Mouse (Mus musculus) MEL (cell line): ENCODE measurements at regions not wholly inside any gene's neighbourhood (a gene's known extent, or its start where the extent isn't known, plus 50 kb on each side); places are given as distances from the start of the nearest gene placed in this dataset.

ENCODE experiments used
- DNase-seq: peaks from one replicate; pipeline ENCODE4 v3.0.0; 2011; ENCODE audit warnings: low read depth, low spot score
- H3K27ac ChIP-seq: 2 replicates; pipeline ENCODE4 v1.5.1; 2012; ENCODE audit warnings: low read depth, mild to moderate bottlenecking, control low read depth, low read length, moderate library complexity; ENCODE audit not compliant: control insufficient read depth
- H3K27me3 ChIP-seq, 2 experiments: fragments of 150-350 bp in 1 of 2; sonication (generic) in 1 of 2; 2 replicates each; pipeline ENCODE4 v1.6.1; 2012; ENCODE audit warnings: low read length in 2 of 2, mild to moderate bottlenecking in 2 of 2, improper control_type of control experiment in 1 of 2, moderate library complexity in 1 of 2; ENCODE audit not compliant: insufficient read depth in 2 of 2, control insufficient read depth in 1 of 2
- H3K36me3 ChIP-seq, 2 experiments: 2 replicates each; pipeline ENCODE4 v1.6.1; 2012 to 2014; ENCODE audit warnings: low read length in 2 of 2, improper control_type of control experiment in 1 of 2, inconsistent platforms in 1 of 2, mild to moderate bottlenecking in 1 of 2; ENCODE audit not compliant: insufficient read depth in 2 of 2, control insufficient read depth in 1 of 2
- H3K4me1 ChIP-seq, 2 experiments: fragments of 150-350 bp in 1 of 2; sonication (generic) in 1 of 2; 2 replicates each; pipeline ENCODE4 v1.6.1; 2012; ENCODE audit warnings: low read length in 2 of 2, improper control_type of control experiment in 1 of 2, mild to moderate bottlenecking in 1 of 2; ENCODE audit not compliant: insufficient read depth in 2 of 2, control insufficient read depth in 1 of 2
- H3K4me3 ChIP-seq, 2 experiments: fragments of 150-350 bp in 1 of 2; sonication (generic) in 1 of 2; 2 replicates each; pipeline ENCODE4 v1.5.1; 2012; ENCODE audit warnings: low read depth in 2 of 2, low read length in 2 of 2, mild to moderate bottlenecking in 2 of 2, moderate library complexity in 2 of 2, control low read depth in 1 of 2, improper control_type of control experiment in 1 of 2; ENCODE audit not compliant: control insufficient read depth in 1 of 2, insufficient read depth in 1 of 2
- H3K79me2 ChIP-seq: 2 replicates; pipeline ENCODE4 v1.6.1; 2012; ENCODE audit warnings: mild to moderate bottlenecking, low read length, moderate library complexity; ENCODE audit not compliant: control insufficient read depth, poor library complexity, insufficient read depth
- H3K9ac ChIP-seq: 2 replicates; pipeline ENCODE4 v1.6.1; 2012; ENCODE audit warnings: low read depth, mild to moderate bottlenecking, control low read depth, low read length, moderate library complexity; ENCODE audit not compliant: control insufficient read depth, poor library complexity, severe bottlenecking
- H3K9me3 ChIP-seq: fragments of 150-350 bp; sonication (generic); replicated peaks from 2 replicates; pipeline ENCODE4 v1.6.1; 2012; ENCODE audit warnings: mild to moderate bottlenecking, low read length, improper control_type of control experiment, moderate library complexity; ENCODE audit not compliant: insufficient read depth
- BHLHE40 ChIP-seq: IDR thresholded peaks from 2 replicates; pipeline ENCODE4 v1.6.1; 2012; ENCODE audit warnings: low read depth, mild to moderate bottlenecking, inconsistent platforms, low read length, improper control_type of control experiment, borderline replicate concordance
- CHD1 ChIP-seq: IDR thresholded peaks from 2 replicates; pipeline ENCODE4 v1.6.1; 2012; ENCODE audit warnings: low read depth, mild to moderate bottlenecking, inconsistent platforms, low read length, improper control_type of control experiment
- CHD2 ChIP-seq: IDR thresholded peaks from 2 replicates; pipeline ENCODE4 v1.6.1; 2011; ENCODE audit warnings: low read length, improper control_type of control experiment
- CTCF ChIP-seq, 3 experiments: IDR thresholded peaks in 2 of 3; conservative IDR thresholded peaks in 1 of 3; 2 replicates each; pipeline ENCODE4 v1.5.1; 2011 to 2012; ENCODE audit warnings: low read length in 3 of 3, low read depth in 2 of 3, mild to moderate bottlenecking in 2 of 3, improper control_type of control experiment in 1 of 3, inconsistent platforms in 1 of 3, mixed read lengths in 1 of 3, moderate library complexity in 1 of 3; ENCODE audit not compliant: control insufficient read depth in 1 of 3, insufficient read depth in 1 of 3, poor library complexity in 1 of 3, severe bottlenecking in 1 of 3
- ETS1 ChIP-seq: IDR thresholded peaks from 2 replicates; pipeline ENCODE4 v1.6.1; 2012; ENCODE audit warnings: low read depth, mild to moderate bottlenecking, inconsistent platforms, low read length, improper control_type of control experiment, moderate library complexity
- HCFC1 ChIP-seq: IDR thresholded peaks from 2 replicates; pipeline ENCODE4 v1.6.1; 2012; ENCODE audit warnings: low read depth, mild to moderate bottlenecking, inconsistent platforms, low read length, improper control_type of control experiment, moderate library complexity
- MAX ChIP-seq: IDR thresholded peaks from 2 replicates; pipeline ENCODE4 v1.6.1; 2011; ENCODE audit warnings: low read length, improper control_type of control experiment
- MAZ ChIP-seq: IDR thresholded peaks from 2 replicates; pipeline ENCODE4 v1.6.1; 2012; ENCODE audit warnings: low read depth, mild to moderate bottlenecking, inconsistent platforms, low read length, improper control_type of control experiment
- NELFE ChIP-seq: IDR thresholded peaks from 2 replicates; pipeline ENCODE4 v1.6.1; 2011; ENCODE audit warnings: low read depth, low read length, improper control_type of control experiment
- NRF1 ChIP-seq: IDR thresholded peaks from 2 replicates; pipeline ENCODE4 v1.6.1; 2014; ENCODE audit warnings: low read depth, mild to moderate bottlenecking, inconsistent platforms, low read length, improper control_type of control experiment, moderate library complexity; ENCODE audit not compliant: poor library complexity, insufficient read depth, severe bottlenecking
- POLR2A ChIP-seq, 2 experiments: IDR thresholded peaks; 2 replicates each; pipeline ENCODE4 v1.6.1; 2011 to 2012; ENCODE audit warnings: low read length in 2 of 2, mild to moderate bottlenecking in 2 of 2, control low read depth in 1 of 2, improper control_type of control experiment in 1 of 2, low read depth in 1 of 2, moderate library complexity in 1 of 2; ENCODE audit not compliant: control insufficient read depth in 1 of 2, insufficient read depth in 1 of 2, poor library complexity in 1 of 2
- RAD21 ChIP-seq: IDR thresholded peaks from 2 replicates; pipeline ENCODE4 v1.6.1; 2011; ENCODE audit warnings: mild to moderate bottlenecking, low read depth, low read length, improper control_type of control experiment
- RCOR1 ChIP-seq: IDR thresholded peaks from 2 replicates; pipeline ENCODE4 v1.6.1; 2012; ENCODE audit warnings: low read depth, mild to moderate bottlenecking, inconsistent platforms, low read length, improper control_type of control experiment
- TAL1 ChIP-seq: IDR thresholded peaks from 2 replicates; pipeline ENCODE4 v1.6.1; 2012; ENCODE audit warnings: mild to moderate bottlenecking, inconsistent platforms, low read length, moderate library complexity, mixed read lengths
- TCF12 ChIP-seq: IDR thresholded peaks from 2 replicates; pipeline ENCODE4 v1.6.1; 2014; ENCODE audit warnings: low read depth, mild to moderate bottlenecking, inconsistent platforms, low read length, improper control_type of control experiment, moderate library complexity
- UBTF ChIP-seq: IDR thresholded peaks from 2 replicates; pipeline ENCODE4 v1.6.1; 2012; ENCODE audit warnings: low read depth, mild to moderate bottlenecking, inconsistent platforms, low read length, improper control_type of control experiment, moderate library complexity, borderline replicate concordance; ENCODE audit not compliant: insufficient read depth
- ZKSCAN1 ChIP-seq: IDR thresholded peaks from 2 replicates; pipeline ENCODE4 v1.6.1; 2012; ENCODE audit warnings: low read depth, mild to moderate bottlenecking, inconsistent platforms, low read length, improper control_type of control experiment, moderate library complexity

- H3K27ac ChIP-seq = no peak overlapping the region
- no peak overlapping the region for H3K4me3 ChIP-seq
- TF ChIP-seq CHD1 (no peak), TAL1 (no peak), TCF12 (no peak), CHD2 (no peak), NRF1 (no peak), CTCF (IDR thresholded peaks at IDR 0.05 in 2 of 3, conservative IDR thresholded peaks at IDR 0.05 in 1 of 3; ENCODE audit: control insufficient read depth in 1 of 3, insufficient read depth in 1 of 3, low read depth in 2 of 3, low read length in 3 of 3, poor library complexity in 1 of 3, severe bottlenecking in 1 of 3) (no peak), HCFC1 (no peak), NELFE (no peak), RCOR1 (no peak), ETS1 (no peak), MAX (no peak)
- TF ChIP-seq, all 39 proteins: peak for 0
- Histone ChIP-seq H3K27me3 (peaks cover 0 to 5% of the 10 kb centered on the region in 2 experiments; a peak in 2 of 4 replicates), H3K36me3 (no peaks in the 10 kb centered on the region), H3K9me3 (no peaks in the 10 kb centered on the region), H3K9ac (no peak overlapping the region), H3K79me2 (no peaks in the 10 kb centered on the region), H3K4me1 (no peaks in the 10 kb centered on the region)
- no peak for DNase-seq
Observed at GRCm38 (mm10) chr8:11065990-11066389, 57.7 kb upstream of the Irs2 start.

GRCm38 (mm10) chr8:11065303-11065702, 57.0 kb upstream of the Irs2 start:
- Histone ChIP-seq H3K4me3 (no peak overlapping the region), H3K4me1 (no peaks in the 10 kb centered on the region), H3K27ac (no peak overlapping the region), H3K9me3 (no peaks in the 10 kb centered on the region), H3K9ac (no peak overlapping the region), H3K27me3 (peaks cover 0 to 5% of the 10 kb centered on the region in 2 experiments; a peak in 2 of 4 replicates), H3K79me2 (no peaks in the 10 kb centered on the region), H3K36me3 (no peaks in the 10 kb centered on the region)
- TF ChIP-seq HCFC1 (no peak), RCOR1 (no peak), MAZ (no peak), CTCF (IDR thresholded peaks at IDR 0.05 in 2 of 3, conservative IDR thresholded peaks at IDR 0.05 in 1 of 3; ENCODE audit: control insufficient read depth in 1 of 3, insufficient read depth in 1 of 3, low read depth in 2 of 3, low read length in 3 of 3, poor library complexity in 1 of 3, severe bottlenecking in 1 of 3) (no peak), UBTF (no peak), POLR2A (IDR thresholded peaks at IDR 0.05; ENCODE audit: control insufficient read depth in 1 of 2, insufficient read depth in 1 of 2, low read depth in 1 of 2, low read length in 2 of 2, poor library complexity in 1 of 2) (no peak)
- no peak for DNase-seq

DNA sequence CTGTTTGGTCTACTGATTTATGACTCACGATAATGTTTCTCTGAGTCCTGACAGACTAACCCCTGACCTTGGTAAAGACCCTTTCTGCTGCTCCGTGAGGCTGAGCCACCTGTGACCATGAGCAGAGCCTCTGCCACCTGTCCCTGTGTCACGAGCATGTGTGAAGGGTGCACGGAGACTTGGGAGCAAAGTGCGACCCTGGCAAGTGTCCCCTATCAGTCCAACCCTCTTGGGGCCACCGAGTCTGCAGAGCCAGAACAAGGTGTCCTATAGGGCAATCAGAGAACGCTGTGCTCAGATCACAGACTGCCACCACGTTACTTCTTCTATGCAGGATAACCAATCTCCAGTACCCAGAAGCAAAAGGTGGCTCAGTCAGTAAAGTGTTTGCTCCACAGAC, 54.8 kb upstream of the Irs2 start:
- Histone ChIP-seq H3K27ac (no peak overlapping the region), H3K9ac (no peak overlapping the region), H3K4me1 (no peaks in the 10 kb centered on the region), H3K79me2 (no peaks in the 10 kb centered on the region), H3K9me3 (no peaks in the 10 kb centered on the region), H3K36me3 (no peaks in the 10 kb centered on the region), H3K27me3 (peaks cover 0 to 2% of the 10 kb centered on the region in 2 experiments; a peak in 2 of 4 replicates), H3K4me3 (no peak overlapping the region)
- TF ChIP-seq ZKSCAN1 = no peak
- TF ChIP-seq BHLHE40 = no peak
- no peak for TF ChIP-seq RAD21
- DNase-seq = no peak
